Mouse (Mus musculus) urinary bladder, postnatal 36 days (tissue): ENCODE measurements around the gene Pigv.
A peak's percentile ranks its signal among the peaks of the same experiment; 100 is the strongest.

Source experiments
- DNase-seq, 2 experiments: peaks; one replicate each; pipeline ENCODE4 v3.0.0; 2022; ENCODE audit warnings: low spot score in 2 of 2, mixed read lengths in 1 of 2

The Pigv gene

GRCm38 (mm10) chr4:133671881-133672844 is at the start of gene Pigv:
Gene Pigv, minus strand, starts transcription at chr4:133672647.
- peak; percentile 90 to 94 for DNase-seq

GRCm38 (mm10) chr4:133719791-133720190 is 47.3 kb upstream of the Pigv start:
- no peak for DNase-seq

- DNase-seq: no peak
Observed at GRCm38 (mm10) chr4:133712755-133713154, 40.3 kb upstream of the Pigv start.

- no peak for DNase-seq
Observed at GRCm38 (mm10) chr4:133711307-133712076, 39.0 kb upstream of the Pigv start.

GRCm38 (mm10) chr4:133709395-133709794 is 36.9 kb upstream of the Pigv start:
- no peak for DNase-seq

- DNase-seq: no peak
Observed at GRCm38 (mm10) chr4:133707464-133707863, 35.0 kb upstream of the Pigv start.

- peak; percentile 60 to 73 for DNase-seq
Observed at GRCm38 (mm10) chr4:133706956-133707355, 34.5 kb upstream of the Pigv start.

- DNase-seq: no peak
Observed at GRCm38 (mm10) chr4:133705062-133705461, 32.6 kb upstream of the Pigv start.

- DNase-seq: peak in 1 of 2 experiments; percentile 68
Observed at GRCm38 (mm10) chr4:133700905-133701368, 28.5 kb upstream of the Pigv start.

GRCm38 (mm10) chr4:133695363-133695762 is 22.9 kb upstream of the Pigv start:
- no peak for DNase-seq

GRCm38 (mm10) chr4:133690252-133690651 is 17.8 kb upstream of the Pigv start:
- DNase-seq: no peak

- DNase-seq: peak; percentile 36 to 47
Observed at GRCm38 (mm10) chr4:133688417-133689067, 16.1 kb upstream of the Pigv start.

- no peak for DNase-seq
Observed at GRCm38 (mm10) chr4:133687126-133687525, 14.7 kb upstream of the Pigv start.

- no peak for DNase-seq
Observed at GRCm38 (mm10) chr4:133686512-133686911, 14.1 kb upstream of the Pigv start.

- no peak for DNase-seq
Observed at GRCm38 (mm10) chr4:133680206-133680786, 7.8 kb upstream of the Pigv start.

GRCm38 (mm10) chr4:133679629-133680028 is 7.2 kb upstream of the Pigv start:
- DNase-seq: no peak

GRCm38 (mm10) chr4:133677266-133677665 is 4.8 kb upstream of the Pigv start:
- DNase-seq: no peak

GRCm38 (mm10) chr4:133676189-133676588 is 3.7 kb upstream of the Pigv start:
- no peak for DNase-seq

GRCm38 (mm10) chr4:133675594-133676016 is 3.2 kb upstream of the Pigv start:
- DNase-seq: peak in 1 of 2 experiments; percentile 66

- DNase-seq: no peak
Observed at GRCm38 (mm10) chr4:133674331-133674695, 1.9 kb upstream of the Pigv start.

GRCm38 (mm10) chr4:133673666-133674330 is 1.4 kb upstream of the Pigv start:
- peak in 1 of 2 experiments; percentile 51 for DNase-seq
